Mouse (Mus musculus) kidney, postnatal 4 days (tissue): ENCODE results near the gene Adgrf3.

Experiments
- DNase-seq, 2 experiments: peaks; one replicate each; pipeline ENCODE4 v3.0.0; 2021; ENCODE audit warnings: mixed read lengths in 2 of 2

Adgrf3 gene

GRCm38 (mm10) chr5:30201521-30201920 is 4.0 kb downstream of the Adgrf3 start:
- DNase-seq, result peak; percentile 54 to 63

GRCm38 (mm10) chr5:30198257-30198656 is 7.3 kb downstream of the Adgrf3 start:
- DNase-seq, result peak in 1 of 2 experiments; percentile 26

- no peak for DNase-seq
Measured at GRCm38 (mm10) chr5:30195340-30195739, 10.2 kb downstream of the Adgrf3 start.

GRCm38 (mm10) chr5:30192452-30192851 is 13.1 kb downstream of the Adgrf3 start:
- no peak for DNase-seq

- no peak for DNase-seq
Measured at GRCm38 (mm10) chr5:30187687-30188485, 17.6 kb downstream of the Adgrf3 start.

GRCm38 (mm10) chr5:30175811-30176210 is 29.7 kb downstream of the Adgrf3 start:
- no peak for DNase-seq

- DNase-seq, result no peak
Measured at GRCm38 (mm10) chr5:30172931-30173692, 32.4 kb downstream of the Adgrf3 start.

- no peak for DNase-seq
Measured at GRCm38 (mm10) chr5:30172115-30172514, 33.4 kb downstream of the Adgrf3 start.

GRCm38 (mm10) chr5:30170303-30170940 is 35.1 kb downstream of the Adgrf3 start:
- DNase-seq, result no peak

- DNase-seq, result no peak
Measured at GRCm38 (mm10) chr5:30165234-30165946, 40.1 kb downstream of the Adgrf3 start.

- no peak for DNase-seq
Measured at GRCm38 (mm10) chr5:30162339-30162738, 43.2 kb downstream of the Adgrf3 start.

- no peak for DNase-seq
Measured at GRCm38 (mm10) chr5:30161836-30162235, 43.7 kb downstream of the Adgrf3 start.

GRCm38 (mm10) chr5:30159601-30160000 is 45.9 kb downstream of the Adgrf3 start:
- DNase-seq, result no peak

GRCm38 (mm10) chr5:30155821-30156629 is 49.5 kb downstream of the Adgrf3 start:
- DNase-seq, result no peak

GRCm38 (mm10) chr5:30155395-30155792 is 50.1 kb downstream of the Adgrf3 start:
- DNase-seq, result no peak

- peak; percentile 95 to 97 for DNase-seq
Measured at GRCm38 (mm10) chr5:30154474-30155394, 50.8 kb downstream of the Adgrf3 start, which contains the start of the genes Hadha and Hadhb. TSS of gene Hadha (minus strand) at chr5:30155162. TSS of gene Hadhb (plus strand) at chr5:30155248.

GRCm38 (mm10) chr5:30154013-30154412 is 51.5 kb downstream of the Adgrf3 start:
- DNase-seq, result peak in 1 of 2 experiments; percentile 12

- DNase-seq, result no peak
Measured at GRCm38 (mm10) chr5:30153222-30153621, 52.3 kb downstream of the Adgrf3 start.

GRCm38 (mm10) chr5:30152413-30152812 is 53.1 kb downstream of the Adgrf3 start:
- no peak for DNase-seq

GRCm38 (mm10) chr5:30152007-30152406 is 53.5 kb downstream of the Adgrf3 start:
- DNase-seq, result no peak
